Mouse (Mus musculus) MEL (cell line): Measurements from ENCODE around the gene Gm49392. TPM values are rescaled to one million over a fixed set of nuclear protein-coding genes. Genes with fewer than 3 reads are reported as not detected.

Source experiments
- DNase-seq: peaks from one replicate; pipeline ENCODE4 v3.0.0; 2011; ENCODE audit warnings: low read depth, low spot score
- H3K27ac ChIP-seq: 2 replicates; pipeline ENCODE4 v1.5.1; 2012; ENCODE audit warnings: low read depth, mild to moderate bottlenecking, control low read depth, low read length, moderate library complexity; ENCODE audit not compliant: control insufficient read depth
- H3K27me3 ChIP-seq, 2 experiments: fragments of 150-350 bp in 1 of 2; sonication (generic) in 1 of 2; 2 replicates each; pipeline ENCODE4 v1.6.1; 2012; ENCODE audit warnings: low read length in 2 of 2, mild to moderate bottlenecking in 2 of 2, improper control_type of control experiment in 1 of 2, moderate library complexity in 1 of 2; ENCODE audit not compliant: insufficient read depth in 2 of 2, control insufficient read depth in 1 of 2
- H3K36me3 ChIP-seq, 2 experiments: 2 replicates each; pipeline ENCODE4 v1.6.1; 2012 to 2014; ENCODE audit warnings: low read length in 2 of 2, improper control_type of control experiment in 1 of 2, inconsistent platforms in 1 of 2, mild to moderate bottlenecking in 1 of 2; ENCODE audit not compliant: insufficient read depth in 2 of 2, control insufficient read depth in 1 of 2
- H3K4me1 ChIP-seq, 2 experiments: fragments of 150-350 bp in 1 of 2; sonication (generic) in 1 of 2; 2 replicates each; pipeline ENCODE4 v1.6.1; 2012; ENCODE audit warnings: low read length in 2 of 2, improper control_type of control experiment in 1 of 2, mild to moderate bottlenecking in 1 of 2; ENCODE audit not compliant: insufficient read depth in 2 of 2, control insufficient read depth in 1 of 2
- H3K4me3 ChIP-seq, 2 experiments: fragments of 150-350 bp in 1 of 2; sonication (generic) in 1 of 2; 2 replicates each; pipeline ENCODE4 v1.5.1; 2012; ENCODE audit warnings: low read depth in 2 of 2, low read length in 2 of 2, mild to moderate bottlenecking in 2 of 2, moderate library complexity in 2 of 2, control low read depth in 1 of 2, improper control_type of control experiment in 1 of 2; ENCODE audit not compliant: control insufficient read depth in 1 of 2, insufficient read depth in 1 of 2
- H3K79me2 ChIP-seq: 2 replicates; pipeline ENCODE4 v1.6.1; 2012; ENCODE audit warnings: mild to moderate bottlenecking, low read length, moderate library complexity; ENCODE audit not compliant: control insufficient read depth, poor library complexity, insufficient read depth
- H3K9ac ChIP-seq: 2 replicates; pipeline ENCODE4 v1.6.1; 2012; ENCODE audit warnings: low read depth, mild to moderate bottlenecking, control low read depth, low read length, moderate library complexity; ENCODE audit not compliant: control insufficient read depth, poor library complexity, severe bottlenecking
- H3K9me3 ChIP-seq: fragments of 150-350 bp; sonication (generic); replicated peaks from 2 replicates; pipeline ENCODE4 v1.6.1; 2012; ENCODE audit warnings: mild to moderate bottlenecking, low read length, improper control_type of control experiment, moderate library complexity; ENCODE audit not compliant: insufficient read depth
- CTCF ChIP-seq, 3 experiments: IDR thresholded peaks in 2 of 3; conservative IDR thresholded peaks in 1 of 3; 2 replicates each; pipeline ENCODE4 v1.5.1; 2011 to 2012; ENCODE audit warnings: low read length in 3 of 3, low read depth in 2 of 3, mild to moderate bottlenecking in 2 of 3, improper control_type of control experiment in 1 of 3, inconsistent platforms in 1 of 3, mixed read lengths in 1 of 3, moderate library complexity in 1 of 3; ENCODE audit not compliant: control insufficient read depth in 1 of 3, insufficient read depth in 1 of 3, poor library complexity in 1 of 3, severe bottlenecking in 1 of 3
- E2F4 ChIP-seq: IDR thresholded peaks from 2 replicates; pipeline ENCODE4 v1.6.1; 2011; ENCODE audit warnings: low read depth, low read length, improper control_type of control experiment, borderline replicate concordance
- HCFC1 ChIP-seq: IDR thresholded peaks from 2 replicates; pipeline ENCODE4 v1.6.1; 2012; ENCODE audit warnings: low read depth, mild to moderate bottlenecking, inconsistent platforms, low read length, improper control_type of control experiment, moderate library complexity
- KAT2A ChIP-seq: conservative IDR thresholded peaks from 2 replicates; pipeline ENCODE4 v1.6.1; 2012; ENCODE audit warnings: low read depth, low read length, improper control_type of control experiment, inconsistent platforms
- MAZ ChIP-seq: IDR thresholded peaks from 2 replicates; pipeline ENCODE4 v1.6.1; 2012; ENCODE audit warnings: low read depth, mild to moderate bottlenecking, inconsistent platforms, low read length, improper control_type of control experiment
- MYB ChIP-seq: IDR thresholded peaks from 2 replicates; pipeline ENCODE4 v1.6.1; 2011; ENCODE audit warnings: mild to moderate bottlenecking, low read depth, low read length, improper control_type of control experiment
- POLR2AphosphoS2 ChIP-seq: IDR thresholded peaks from 2 replicates; pipeline ENCODE4 v1.6.1; 2011; ENCODE audit warnings: low read length, improper control_type of control experiment
- RAD21 ChIP-seq: IDR thresholded peaks from 2 replicates; pipeline ENCODE4 v1.6.1; 2011; ENCODE audit warnings: mild to moderate bottlenecking, low read depth, low read length, improper control_type of control experiment
- SMC3 ChIP-seq: IDR thresholded peaks from 2 replicates; pipeline ENCODE4 v1.6.1; 2011; ENCODE audit warnings: low read depth, low read length, improper control_type of control experiment
- TCF12 ChIP-seq: IDR thresholded peaks from 2 replicates; pipeline ENCODE4 v1.6.1; 2014; ENCODE audit warnings: low read depth, mild to moderate bottlenecking, inconsistent platforms, low read length, improper control_type of control experiment, moderate library complexity
- ZMIZ1 ChIP-seq: IDR thresholded peaks from 2 replicates; pipeline ENCODE4 v1.6.1; 2012; ENCODE audit warnings: low read depth, mild to moderate bottlenecking, inconsistent platforms, low read length, improper control_type of control experiment, moderate library complexity
- ZNF384 ChIP-seq: IDR thresholded peaks from 2 replicates; pipeline ENCODE4 v1.6.1; 2012; ENCODE audit warnings: low read depth, mild to moderate bottlenecking, inconsistent platforms, low read length, improper control_type of control experiment
- polyA plus RNA-seq, 2 experiments: library from polyadenylated mRNA; stranded (reverse) in 1 of 2; unstranded in 1 of 2; fragments of >175 nt in 1 of 2; fragments of >200 nt in 1 of 2; gene quantifications; 2 replicates each; pipeline versions ENCODE4 v1.2.1 to v1.2.4; 2012; ENCODE audit warnings: low replicate concordance in 2 of 2, low read depth in 1 of 2; ENCODE audit not compliant: insufficient read length in 2 of 2, insufficient read depth in 1 of 2, missing spikeins in 1 of 2
- total RNA-seq: library from RNA; depleted of rRNA; stranded (reverse); fragments of 300-350 nt; gene quantifications from 2 replicates; pipeline ENCODE4 v1.2.3, GENCODE M21; 2012

Gene Gm49392
- total and polyA plus RNA-seq, 3 experiments: not detected

DNA sequence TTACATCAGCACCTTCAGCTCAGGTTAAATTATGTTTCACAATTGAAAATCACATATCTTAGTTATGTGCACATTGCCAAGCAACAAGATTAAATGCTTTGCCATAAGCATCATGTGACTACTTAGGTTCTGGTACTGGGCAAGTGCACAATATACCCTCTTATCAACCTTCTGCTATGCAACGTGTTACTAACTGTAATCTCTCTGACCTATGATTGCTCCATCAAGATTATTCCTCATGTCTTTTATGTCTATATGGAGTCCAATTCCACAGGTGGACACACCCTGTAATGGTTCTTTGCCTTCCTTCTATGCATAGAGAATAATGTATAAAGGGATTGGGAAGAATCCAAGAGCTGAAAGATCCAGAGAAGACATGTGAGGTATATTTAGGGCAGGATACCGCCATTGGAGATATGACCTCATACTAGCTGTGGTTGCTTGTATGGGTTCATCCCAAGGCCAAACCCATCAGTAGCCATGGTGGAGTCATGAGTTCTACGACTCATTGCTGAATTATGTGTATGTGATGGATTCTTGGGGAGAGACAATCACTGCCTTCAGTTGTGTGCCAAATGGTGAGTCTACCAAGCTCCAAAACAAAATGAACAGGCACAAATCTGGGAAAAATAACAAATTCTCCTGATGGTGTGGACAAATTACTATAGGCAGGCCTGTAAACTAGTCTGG lies 76.1 kb downstream of the Gm49392 start:
- Histone ChIP-seq H3K9me3 (no peaks in the 10 kb centered on the region), H3K27ac (no peak overlapping the region), H3K79me2 (no peaks in the 10 kb centered on the region), H3K36me3 (no peaks in the 10 kb centered on the region), H3K4me3 (no peak overlapping the region), H3K4me1 (no peaks in the 10 kb centered on the region), H3K27me3 (no peaks in the 10 kb centered on the region), H3K9ac (no peak overlapping the region)
- no peak for TF ChIP-seq MYB
- TF ChIP-seq RAD21: no peak
- no peak for DNase-seq

- peak; percentile 4 for DNase-seq
- Histone ChIP-seq H3K4me1 (no peaks in the 10 kb centered on the region), H3K27me3 (no peaks in the 10 kb centered on the region), H3K4me3 (no peak overlapping the region), H3K9me3 (no peaks in the 10 kb centered on the region), H3K9ac (no peak overlapping the region), H3K36me3 (no peaks in the 10 kb centered on the region), H3K27ac (no peak overlapping the region), H3K79me2 (no peaks in the 10 kb centered on the region)
- TF ChIP-seq HCFC1: no peak
- no peak for TF ChIP-seq POLR2AphosphoS2
- TF ChIP-seq SMC3: 0 out of 2 replicates have a peak, but pooled peaks have one; percentile 35
- peak in 2 of 3 experiments; percentile 30 to 32; a peak in 2 of 6 replicates for TF ChIP-seq CTCF (IDR thresholded peaks at IDR 0.05 in 2 of 3, conservative IDR thresholded peaks at IDR 0.05 in 1 of 3; ENCODE audit: control insufficient read depth in 1 of 3, insufficient read depth in 1 of 3, low read depth in 2 of 3, low read length in 3 of 3, poor library complexity in 1 of 3, severe bottlenecking in 1 of 3)
- TF ChIP-seq MYB: no peak
- peak; percentile 34 for TF ChIP-seq RAD21
Measured at GRCm38 (mm10) chr13:60819469-60819868, 77.2 kb downstream of the Gm49392 start.

DNA sequence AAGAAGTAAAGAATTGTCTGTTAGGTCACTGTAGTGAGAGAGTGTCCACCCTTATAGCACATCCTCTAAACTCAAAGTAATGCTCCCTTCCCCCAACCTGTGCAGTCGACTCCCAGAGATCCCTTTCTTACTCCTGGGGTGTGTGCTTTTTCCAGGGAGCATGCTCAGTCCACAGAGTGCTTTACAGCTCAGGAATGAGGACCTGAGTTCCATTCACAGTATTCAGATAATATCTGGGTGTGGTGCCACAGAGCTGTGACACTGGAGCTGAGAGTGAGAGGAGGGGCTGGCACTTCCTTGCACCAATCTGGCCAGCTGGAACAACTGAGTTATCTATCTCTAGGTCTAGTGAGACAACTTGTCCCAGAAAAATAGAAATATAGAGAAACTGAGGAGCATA lies 83.0 kb downstream of the Gm49392 start:
- no peaks in the 10 kb centered on the region for H3K9me3 ChIP-seq
- H3K4me1 ChIP-seq: no peaks in the 10 kb centered on the region
- H3K4me3 ChIP-seq: no peak overlapping the region
- H3K79me2 ChIP-seq: no peaks in the 10 kb centered on the region
- DNase-seq: no peak
- H3K27ac ChIP-seq: no peak overlapping the region
- no peaks in the 10 kb centered on the region for H3K27me3 ChIP-seq
- no peak overlapping the region for H3K9ac ChIP-seq
- TF ChIP-seq ZNF384 (no peak), TCF12 (no peak), MAZ (no peak), ZMIZ1 (no peak), SMC3 (no peak), E2F4 (no peak), KAT2A (no peak)
- no peaks in the 10 kb centered on the region for H3K36me3 ChIP-seq
